Mouse (Mus musculus): Measurements from ENCODE around the gene Sypl2. TPM values are rescaled to one million over a fixed set of nuclear protein-coding genes. Genes with fewer than 3 reads are reported as not detected.

Gene Sypl2
- total and polyA plus RNA-seq, 3 experiments = not detected

DNA sequence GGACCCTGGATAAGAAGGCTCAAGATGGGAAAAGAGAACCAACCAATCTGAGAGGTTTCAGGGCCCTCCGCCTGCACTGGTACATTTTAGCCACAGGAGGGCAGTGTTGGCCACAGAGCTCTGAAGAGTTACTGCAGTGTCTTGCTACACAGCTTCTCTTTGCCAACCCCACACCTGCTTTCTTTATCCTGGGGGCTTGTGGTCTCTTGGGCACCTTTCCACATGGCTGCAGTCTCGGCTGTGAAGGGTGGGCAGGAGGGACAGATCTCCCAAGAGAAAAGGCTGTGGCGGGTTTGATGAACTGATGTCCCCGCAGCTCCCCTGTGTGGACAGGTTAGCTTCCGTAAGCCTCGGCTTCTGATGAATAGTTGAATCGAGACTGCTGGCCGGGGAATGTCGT lies 61.6 kb downstream of the Sypl2 start:
- Histone ChIP-seq H3K4me3 (ENCODE audit: control insufficient read depth in 1 of 2, insufficient read depth in 1 of 2, low read depth in 2 of 2, low read length in 2 of 2) (no peak overlapping the region), H3K27me3 (ENCODE audit: control insufficient read depth in 1 of 2, insufficient read depth in 2 of 2, low read length in 2 of 2) (peaks cover 4 to 13% of the 10 kb centered on the region in 2 experiments), H3K79me2 (ENCODE audit: control insufficient read depth, insufficient read depth, low read length, poor library complexity) (no peaks in the 10 kb centered on the region), H3K9ac (ENCODE audit: control insufficient read depth, low read depth, low read length, poor library complexity, severe bottlenecking) (no peak overlapping the region), H3K27ac (ENCODE audit: control insufficient read depth, low read depth, low read length) (no peak overlapping the region), H3K4me1 (ENCODE audit: control insufficient read depth in 1 of 2, insufficient read depth in 2 of 2, low read length in 2 of 2) (no peaks in the 10 kb centered on the region), H3K9me3 (replicated peaks; ENCODE audit: insufficient read depth, low read length) (no peaks in the 10 kb centered on the region), H3K36me3 (ENCODE audit: control insufficient read depth in 1 of 2, insufficient read depth in 2 of 2, low read length in 2 of 2) (no peaks in the 10 kb centered on the region)
- peak; percentile 87 for TF ChIP-seq ZC3H11A (IDR thresholded peaks at IDR 0.05; ENCODE audit: low read depth, low read length)
- TF ChIP-seq E2F4 (IDR thresholded peaks at IDR 0.05; ENCODE audit: borderline replicate concordance, low read depth, low read length) = no peak
- 0 out of 2 replicates have a peak, but pooled peaks have one; percentile 46 for TF ChIP-seq SIN3A (IDR thresholded peaks at IDR 0.05; ENCODE audit: low read length)
- TF ChIP-seq MAFK (IDR thresholded peaks at IDR 0.05; ENCODE audit: borderline replicate concordance, low read depth, low read length) = no peak
- no peak for TF ChIP-seq GATA1 (IDR thresholded peaks at IDR 0.05; ENCODE audit: low read depth, low read length)
- no peak for TF ChIP-seq ZKSCAN1 (IDR thresholded peaks at IDR 0.05; ENCODE audit: low read depth, low read length)
- TF ChIP-seq MEF2A (IDR thresholded peaks at IDR 0.05; ENCODE audit: extremely low read depth, insufficient replicate concordance, low read depth, low read length, poor library complexity, severe bottlenecking) = no peak
- no peak for TF ChIP-seq CHD2 (IDR thresholded peaks at IDR 0.05; ENCODE audit: low read length)
- no peak for TF ChIP-seq MAX (IDR thresholded peaks at IDR 0.05; ENCODE audit: low read length)
- no peak for TF ChIP-seq USF1 (IDR thresholded peaks at IDR 0.05; ENCODE audit: low read depth, low read length)
- no peak for TF ChIP-seq POLR2AphosphoS2 (IDR thresholded peaks at IDR 0.05; ENCODE audit: low read length)
- TF ChIP-seq POLR2AphosphoS5 (IDR thresholded peaks at IDR 0.05; ENCODE audit: borderline replicate concordance, low read depth, low read length) = no peak
- TF ChIP-seq ETS1 (IDR thresholded peaks at IDR 0.05; ENCODE audit: low read depth, low read length) = no peak
- TF ChIP-seq RCOR1 (IDR thresholded peaks at IDR 0.05; ENCODE audit: low read depth, low read length) = no peak
- no peak for TF ChIP-seq BHLHE40 (IDR thresholded peaks at IDR 0.05; ENCODE audit: borderline replicate concordance, low read depth, low read length)
- TF ChIP-seq CTCF (IDR thresholded peaks at IDR 0.05 in 2 of 3, conservative IDR thresholded peaks at IDR 0.05 in 1 of 3; ENCODE audit: control insufficient read depth in 1 of 3, insufficient read depth in 1 of 3, low read depth in 2 of 3, low read length in 3 of 3, poor library complexity in 1 of 3, severe bottlenecking in 1 of 3) = peak; percentile 95 to 96 (median 95)
- peak; percentile 92 for TF ChIP-seq RAD21 (IDR thresholded peaks at IDR 0.05; ENCODE audit: low read depth, low read length)
- no peak for TF ChIP-seq KAT2A (conservative IDR thresholded peaks at IDR 0.05; ENCODE audit: low read depth, low read length)
- TF ChIP-seq TCF12 (IDR thresholded peaks at IDR 0.05; ENCODE audit: low read depth, low read length) = no peak
- TF ChIP-seq TAL1 (IDR thresholded peaks at IDR 0.05; ENCODE audit: low read length) = no peak
- TF ChIP-seq MXI1 (IDR thresholded peaks at IDR 0.05; ENCODE audit: low read depth, low read length) = no peak
- no peak for TF ChIP-seq JUND (IDR thresholded peaks at IDR 0.05; ENCODE audit: low read depth, low read length)
- TF ChIP-seq POLR2A (IDR thresholded peaks at IDR 0.05; ENCODE audit: control insufficient read depth in 1 of 2, insufficient read depth in 1 of 2, low read depth in 1 of 2, low read length in 2 of 2, poor library complexity in 1 of 2) = no peak
- no peak for TF ChIP-seq HCFC1 (IDR thresholded peaks at IDR 0.05; ENCODE audit: low read depth, low read length)
- no peak for TF ChIP-seq UBTF (IDR thresholded peaks at IDR 0.05; ENCODE audit: borderline replicate concordance, insufficient read depth, low read depth, low read length)
- TF ChIP-seq MAZ (IDR thresholded peaks at IDR 0.05; ENCODE audit: low read depth, low read length) = no peak
- TF ChIP-seq USF2 (IDR thresholded peaks at IDR 0.05; ENCODE audit: borderline replicate concordance in 1 of 2, insufficient read depth in 1 of 2, low read depth in 1 of 2, low read length in 2 of 2) = no peak
- TF ChIP-seq ZMIZ1 (IDR thresholded peaks at IDR 0.05; ENCODE audit: low read depth, low read length) = no peak
- TF ChIP-seq EP300 (IDR thresholded peaks at IDR 0.05; ENCODE audit: low read depth in 1 of 2, low read length in 2 of 2) = no peak
- TF ChIP-seq TBP (IDR thresholded peaks at IDR 0.05; ENCODE audit: low read depth, low read length) = no peak
- no peak for TF ChIP-seq CHD1 (IDR thresholded peaks at IDR 0.05; ENCODE audit: low read depth, low read length)
- TF ChIP-seq NELFE (IDR thresholded peaks at IDR 0.05; ENCODE audit: low read depth, low read length) = no peak
- no peak for TF ChIP-seq ELF1 (IDR thresholded peaks at IDR 0.05; ENCODE audit: low read depth, low read length)
- peak; percentile 85 for TF ChIP-seq SMC3 (IDR thresholded peaks at IDR 0.05; ENCODE audit: low read depth, low read length)
- no peak for TF ChIP-seq ZNF384 (IDR thresholded peaks at IDR 0.05; ENCODE audit: low read depth, low read length)
- TF ChIP-seq MYB (IDR thresholded peaks at IDR 0.05; ENCODE audit: low read depth, low read length) = no peak
- no peak for TF ChIP-seq NRF1 (IDR thresholded peaks at IDR 0.05; ENCODE audit: insufficient read depth, low read depth, low read length, poor library complexity, severe bottlenecking)
- no peak for TF ChIP-seq MYC (IDR thresholded peaks at IDR 0.05; ENCODE audit: low read depth, low read length)
- no peak for TF ChIP-seq GABPA (IDR thresholded peaks at IDR 0.05; ENCODE audit: low read depth, low read length)
- peak; percentile 79 for DNase-seq (ENCODE audit: low read depth, low spot score)
